Mouse (Mus musculus) ovary, postnatal 10 days (tissue): ENCODE measurements around the gene Rbm12b1.
"Not testable (repeated sequence)": the region's sequence is repeated elsewhere in the genome, so short reads cannot be mapped to it uniquely, and the experiment has no call there.

Experiments used
- DNase-seq: peaks from one replicate; pipeline ENCODE4 v3.0.0; 2022; ENCODE audit warnings: low spot score

Gene Rbm12b1

GRCm38 (mm10) chr4:12140141-12140567 is at the start of gene Rbm12b1:
Gene Rbm12b1 (plus strand): TSS chr4:12140264.
- peak; percentile 60 for DNase-seq

GRCm38 (mm10) chr4:12140592-12141062 is 563 bp downstream of the Rbm12b1 start:
- not testable (repeated sequence) for DNase-seq

- not testable (repeated sequence) for DNase-seq
Measured at GRCm38 (mm10) chr4:12141516-12141915, 1.5 kb downstream of the Rbm12b1 start.

GRCm38 (mm10) chr4:12147660-12148059 is 7.6 kb downstream of the Rbm12b1 start:
- DNase-seq: no peak

- DNase-seq: no peak
Measured at GRCm38 (mm10) chr4:12170986-12171317, 30.9 kb downstream of the Rbm12b1 start.

- DNase-seq: peak; percentile 62
Measured at GRCm38 (mm10) chr4:12171318-12172091, 31.4 kb downstream of the Rbm12b1 start, which contains the start of gene Fam92a. Gene Fam92a (minus strand): TSS chr4:12172015.

GRCm38 (mm10) chr4:12178992-12179391 is 38.9 kb downstream of the Rbm12b1 start:
- DNase-seq: no peak
